Mouse (Mus musculus): ENCODE measurements around the gene Traf2. TPM values are rescaled to one million over a fixed set of nuclear protein-coding genes. Genes with fewer than 3 reads are reported as not detected.

Gene Traf2
- total RNA-seq, 1 experiment: 9.1 TPM

GRCm38 (mm10) chr2:25469969-25470368 is 76.8 kb downstream of the Traf2 start, which contains the start of gene Ptgds:
Gene Ptgds, minus strand, starts transcription at chr2:25470046.
- no peak for DNase-seq (ENCODE audit: low read depth, low spot score)
- Histone ChIP-seq H3K4me1 (ENCODE audit: control insufficient read depth in 2 of 2, insufficient read depth in 2 of 2, low read length in 2 of 2, poor library complexity in 1 of 2) (no peaks in the 10 kb centered on the region), H3K9ac (ENCODE audit: insufficient read depth, low read depth, low read length, poor library complexity, severe bottlenecking) (no peak within 1 kb of the TSS), H3K4me3 (ENCODE audit: insufficient read depth in 1 of 2, low read depth in 1 of 2, low read length in 2 of 2, poor library complexity in 1 of 2, severe bottlenecking in 1 of 2) (no peak within 1 kb of the TSS), H3K9me3 (ENCODE audit: control insufficient read depth, insufficient read depth, low read depth, low read length) (no peaks in the 10 kb centered on the region), H3K27ac (ENCODE audit: insufficient read depth, low read depth, low read length, poor library complexity, severe bottlenecking) (no peak within 1 kb of the TSS), H3K36me3 (ENCODE audit: control insufficient read depth, insufficient read depth, low read length, poor library complexity, severe bottlenecking) (no peaks in the 10 kb centered on the region)
- TF ChIP-seq ZC3H11A (IDR thresholded peaks at IDR 0.05; ENCODE audit: borderline replicate concordance, low read depth, low read length) (no peak), ZNF384 (IDR thresholded peaks at IDR 0.05; ENCODE audit: low read depth, low read length) (no peak), HCFC1 (IDR thresholded peaks at IDR 0.05; ENCODE audit: borderline replicate concordance, insufficient read depth, low read length) (no peak), MAFK (IDR thresholded peaks at IDR 0.05; ENCODE audit: insufficient read depth, low read depth, low read length) (no peak), CHD2 (IDR thresholded peaks at IDR 0.05; ENCODE audit: low read depth, low read length) (no peak)
- in situ Hi-C loops (cut with MboI; ENCODE audit: low sequenced_read_pairs in 2 of 2, unreplicated experiment in 2 of 2): no loop called here

- in situ Hi-C loops (cut with MboI; ENCODE audit: low sequenced_read_pairs in 2 of 2, unreplicated experiment in 2 of 2): no loop called here
- Histone ChIP-seq H3K9me3 (ENCODE audit: control insufficient read depth, insufficient read depth, low read depth, low read length) (no peaks in the 10 kb centered on the region), H3K4me3 (ENCODE audit: insufficient read depth in 1 of 2, low read depth in 1 of 2, low read length in 2 of 2, poor library complexity in 1 of 2, severe bottlenecking in 1 of 2) (no peak overlapping the region), H3K27ac (ENCODE audit: insufficient read depth, low read depth, low read length, poor library complexity, severe bottlenecking) (no peak overlapping the region), H3K4me1 (ENCODE audit: control insufficient read depth in 2 of 2, insufficient read depth in 2 of 2, low read length in 2 of 2, poor library complexity in 1 of 2) (no peaks in the 10 kb centered on the region), H3K36me3 (ENCODE audit: control insufficient read depth, insufficient read depth, low read length, poor library complexity, severe bottlenecking) (no peaks in the 10 kb centered on the region), H3K9ac (ENCODE audit: insufficient read depth, low read depth, low read length, poor library complexity, severe bottlenecking) (no peak overlapping the region)
- no peak for DNase-seq (ENCODE audit: low read depth, low spot score)
- TF ChIP-seq ZNF384 (IDR thresholded peaks at IDR 0.05; ENCODE audit: low read depth, low read length): no peak
- no peak for TF ChIP-seq CHD2 (IDR thresholded peaks at IDR 0.05; ENCODE audit: low read depth, low read length)
- no peak for TF ChIP-seq HCFC1 (IDR thresholded peaks at IDR 0.05; ENCODE audit: borderline replicate concordance, insufficient read depth, low read length)
- TF ChIP-seq MAFK (IDR thresholded peaks at IDR 0.05; ENCODE audit: insufficient read depth, low read depth, low read length): no peak
- no peak for TF ChIP-seq ZC3H11A (IDR thresholded peaks at IDR 0.05; ENCODE audit: borderline replicate concordance, low read depth, low read length)
These were observed 77.5 kb downstream of the Traf2 start for GRCm38 (mm10) chr2:25468962-25469915.

Other genes starting within 250 kb of the Traf2 start
- gene Grin1, start 227.8 kb downstream of the Traf2 start, total RNA-seq (2012; rRNA removed): 2.5 and 8.3 TPM in 2 replicates
- gene Man1b1, start 214.6 kb downstream of the Traf2 start, total RNA-seq (2012; rRNA removed): 73.0 and 100 TPM in 2 replicates
- gene Dpp7, start 190.6 kb downstream of the Traf2 start, total RNA-seq (2012; rRNA removed): 60.2 and 141 TPM in 2 replicates
- 18.7 and 22.0 TPM in 2 replicates for gene Uap1l1, start 181.3 kb downstream of the Traf2 start, total RNA-seq (2012; rRNA removed)
- gene Sapcd2, start 174.6 kb downstream of the Traf2 start, total RNA-seq (2012; rRNA removed): 34.4 and 53.8 TPM in 2 replicates
- gene Entpd2, start 151.1 kb downstream of the Traf2 start, total RNA-seq (2012; rRNA removed): 0.76 and 2.4 TPM in 2 replicates
- 28.3 and 43.8 TPM in 2 replicates for gene Npdc1, start 147.6 kb downstream of the Traf2 start, total RNA-seq (2012; rRNA removed)
- 0.37 TPM in 1 of 2 replicates, not detected in the other for gene Fut7, start 123.7 kb downstream of the Traf2 start, total RNA-seq (2012; rRNA removed)
- gene Abca2, start 118.2 kb downstream of the Traf2 start, total RNA-seq (2012; rRNA removed): 12.6 and 21.9 TPM in 2 replicates
- gene Clic3, start 90.1 kb downstream of the Traf2 start, total RNA-seq (2012; rRNA removed): 0.32 and 1.5 TPM in 2 replicates
- 4.8 and 7.2 TPM in 2 replicates for gene Paxx, start 85.8 kb downstream of the Traf2 start, total RNA-seq (2012; rRNA removed)
- 0.98 and 1.3 TPM in 2 replicates for gene Ptgds, start 76.9 kb downstream of the Traf2 start, total RNA-seq (2012; rRNA removed)
- not detected in 2 replicates for gene Lcn12, start 53.0 kb downstream of the Traf2 start, total RNA-seq (2012; rRNA removed)
- gene Fbxw5, start 46.2 kb downstream of the Traf2 start, total RNA-seq (2012; rRNA removed): 24.5 and 33.3 TPM in 2 replicates
- gene C8g, start 45.2 kb downstream of the Traf2 start, total RNA-seq (2012; rRNA removed): 2.1 and 4.7 TPM in 2 replicates
- gene Edf1, start 10.9 kb upstream of the Traf2 start, total RNA-seq (2012; rRNA removed): 142 and 179 TPM in 2 replicates
- gene Mamdc4, start 27.9 kb upstream of the Traf2 start, total RNA-seq (2012; rRNA removed): 4.1 and 9.7 TPM in 2 replicates
- 29.9 and 39.4 TPM in 2 replicates for gene Phpt1, start 28.3 kb upstream of the Traf2 start, total RNA-seq (2012; rRNA removed)
- gene Ajm1, start 34.8 kb upstream of the Traf2 start, total RNA-seq (2012; rRNA removed): 0.36 and 1.2 TPM in 2 replicates
- gene Rabl6, start 61.6 kb upstream of the Traf2 start, total RNA-seq (2012; rRNA removed): 45.8 and 62.1 TPM in 2 replicates
- gene Ccdc183, start 70.7 kb upstream of the Traf2 start, total RNA-seq (2012; rRNA removed): 0.04 TPM in 1 of 2 replicates, not detected in the other
- 6.7 and 10.9 TPM in 2 replicates for gene Tmem141, start 75.1 kb upstream of the Traf2 start, total RNA-seq (2012; rRNA removed)
- gene Fcna, start 81.1 kb upstream of the Traf2 start, total RNA-seq (2012; rRNA removed): not detected in 2 replicates
- not detected in 2 replicates for gene Lcn8, start 106.2 kb upstream of the Traf2 start, total RNA-seq (2012; rRNA removed)
- gene Lcn5, start 111.0 kb upstream of the Traf2 start, total RNA-seq (2012; rRNA removed): not detected in 2 replicates
- gene Lcn6, start 129.8 kb upstream of the Traf2 start, total RNA-seq (2012; rRNA removed): not detected in 2 replicates
- not detected in 2 replicates for gene Lcn10, start 135.8 kb upstream of the Traf2 start, total RNA-seq (2012; rRNA removed)
- not detected in 2 replicates for gene Obp2a, start 153.1 kb upstream of the Traf2 start, total RNA-seq (2012; rRNA removed)
- gene Bmyc, start 159.8 kb upstream of the Traf2 start, total RNA-seq (2012; rRNA removed): 8.2 and 13.0 TPM in 2 replicates
- not detected in 2 replicates for gene Obp2b, start 190.1 kb upstream of the Traf2 start, total RNA-seq (2012; rRNA removed)
- gene Lcn3, start 218.6 kb upstream of the Traf2 start, total RNA-seq (2012; rRNA removed): not detected in 2 replicates
- gene Lcn11, start 230.1 kb upstream of the Traf2 start, total RNA-seq (2012; rRNA removed): not detected in 2 replicates
- gene Gm13539, start 235.3 kb upstream of the Traf2 start, total RNA-seq (2012; rRNA removed): not detected in 2 replicates